Mouse (Mus musculus) common myeloid progenitor, adult 5-6 weeks (primary cell): ENCODE measurements around the gene Ttc7b. TPM values are rescaled to one million over a fixed set of nuclear protein-coding genes. Genes with fewer than 3 reads are reported as not detected.

ENCODE experiments used
- ATAC-seq: replicated peaks from 2 replicates; pipeline ENCODE4 v1.8.0; 2016; ENCODE audit warnings: low read depth, mild to moderate bottlenecking, moderate TSS enrichment, inconsistent platforms; ENCODE audit not compliant: poor library complexity, severe bottlenecking
- total RNA-seq: library from RNA; stranded (forward); fragments of 200-1000, 187-1606 nt; gene quantifications from 2 replicates; pipeline ENCODE4 v1.2.3, GENCODE M21; 2017

Ttc7b gene
- total RNA-seq, 1 experiment from 2014 or later = 18.0 TPM

DNA sequence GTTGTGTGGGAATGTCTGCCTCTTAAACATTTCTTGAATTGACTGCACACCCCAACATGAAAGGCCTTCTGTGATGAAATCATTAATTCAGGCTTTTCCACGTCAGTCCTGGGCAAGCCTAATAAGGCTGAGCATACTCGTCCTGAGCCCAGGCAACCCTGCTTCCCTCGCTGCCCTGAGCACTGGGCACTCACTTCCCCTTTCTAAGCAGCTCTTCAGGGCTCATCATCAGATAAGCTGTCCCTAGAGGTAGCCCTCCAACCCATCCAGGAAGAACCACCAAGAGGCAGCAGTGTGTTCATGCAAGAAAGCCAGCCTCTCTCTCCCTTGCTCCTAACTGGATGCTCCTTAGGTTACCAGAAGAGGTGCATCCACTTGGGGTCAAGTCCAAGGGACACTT, 27.9 kb downstream of the Ttc7b start:
- ATAC-seq = peak; percentile 79

DNA sequence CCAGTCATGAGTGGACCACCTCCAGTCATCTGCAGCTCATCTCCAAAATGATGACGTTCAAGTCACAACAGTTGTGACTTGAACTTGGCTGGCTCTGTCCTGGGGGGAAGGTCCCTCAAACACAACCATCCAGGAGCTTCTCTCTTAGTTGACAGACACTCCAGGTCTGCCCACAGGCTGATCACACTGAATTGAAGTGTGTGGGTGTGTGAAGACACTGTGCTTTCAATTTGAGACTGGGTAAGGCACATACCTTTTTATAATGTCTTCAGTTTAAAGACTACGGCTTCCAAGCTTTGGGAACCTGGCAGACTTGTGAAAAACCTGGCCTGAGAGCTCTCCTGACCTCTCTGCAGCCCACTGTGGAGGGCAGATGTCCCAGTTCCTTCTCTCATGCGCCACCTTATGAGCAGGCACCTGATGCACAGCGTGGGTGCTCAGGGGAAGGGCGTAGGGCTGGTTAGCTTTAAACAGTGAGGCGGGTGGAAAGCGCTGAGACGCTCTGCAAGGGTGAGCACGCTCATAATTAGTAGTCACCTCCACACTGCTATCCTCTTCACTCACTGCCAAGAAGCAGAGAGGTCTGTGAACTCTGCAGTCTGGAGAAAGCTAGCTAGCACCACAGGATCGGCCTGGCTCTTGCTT, 28.5 kb downstream of the Ttc7b start:
- ATAC-seq = no peak

DNA sequence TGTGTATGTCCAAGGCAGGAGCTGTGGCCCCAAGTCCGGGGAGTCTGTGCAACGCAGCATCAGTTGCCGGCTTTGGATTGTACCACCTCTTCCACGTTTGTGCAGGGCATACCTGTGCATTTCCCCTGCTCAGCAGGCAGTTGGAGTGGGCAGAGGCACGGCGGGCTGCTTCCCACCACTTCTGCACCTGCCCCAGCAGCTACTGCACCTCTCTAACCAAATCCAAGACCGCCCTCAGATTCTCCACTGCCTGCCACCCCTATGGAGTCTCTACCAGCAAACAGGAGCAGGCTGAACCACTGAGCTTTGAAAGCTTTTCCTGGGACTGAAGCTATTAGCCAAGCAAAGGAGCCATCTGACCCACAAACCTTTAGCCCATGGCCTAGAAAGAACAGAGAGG, 30.8 kb downstream of the Ttc7b start:
- no peak for ATAC-seq

DNA sequence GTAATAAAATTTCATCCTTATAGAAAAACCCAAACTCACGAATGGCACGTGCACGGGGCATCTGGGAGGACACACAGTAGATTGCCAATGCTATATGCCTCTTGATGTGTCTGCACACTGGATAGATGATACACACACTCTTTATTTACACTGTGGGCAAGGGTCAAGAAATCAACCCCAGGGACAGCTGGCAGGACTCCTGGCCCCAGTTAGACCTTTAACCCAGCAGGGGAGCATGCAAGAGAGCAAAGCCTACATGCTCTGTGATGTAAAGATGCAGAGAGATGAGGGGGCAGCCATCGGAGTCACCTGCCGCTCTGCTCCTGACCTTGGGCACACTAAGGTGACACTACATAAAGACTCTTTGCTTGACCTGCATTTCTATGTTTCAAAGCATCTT, 32.3 kb downstream of the Ttc7b start:
- ATAC-seq = no peak

DNA sequence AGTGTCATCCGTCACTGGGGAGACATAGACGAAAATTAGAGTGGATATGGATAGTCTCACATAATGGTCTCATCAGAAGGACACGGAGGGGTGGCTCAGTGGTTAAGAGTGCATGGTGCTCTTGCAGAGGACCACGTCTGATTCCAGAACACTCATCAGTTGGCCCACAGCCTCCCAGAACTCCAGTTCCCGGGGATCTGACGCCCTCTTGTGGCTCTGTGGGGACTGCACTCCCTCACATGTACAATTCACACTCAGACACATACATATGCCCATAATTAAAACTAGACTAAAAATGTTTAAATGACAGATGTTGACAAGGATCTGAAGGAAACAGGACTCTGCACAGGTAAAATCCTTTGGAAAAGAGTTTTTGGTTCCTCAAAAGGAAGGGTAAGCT, 34.4 kb downstream of the Ttc7b start:
- no peak for ATAC-seq

DNA sequence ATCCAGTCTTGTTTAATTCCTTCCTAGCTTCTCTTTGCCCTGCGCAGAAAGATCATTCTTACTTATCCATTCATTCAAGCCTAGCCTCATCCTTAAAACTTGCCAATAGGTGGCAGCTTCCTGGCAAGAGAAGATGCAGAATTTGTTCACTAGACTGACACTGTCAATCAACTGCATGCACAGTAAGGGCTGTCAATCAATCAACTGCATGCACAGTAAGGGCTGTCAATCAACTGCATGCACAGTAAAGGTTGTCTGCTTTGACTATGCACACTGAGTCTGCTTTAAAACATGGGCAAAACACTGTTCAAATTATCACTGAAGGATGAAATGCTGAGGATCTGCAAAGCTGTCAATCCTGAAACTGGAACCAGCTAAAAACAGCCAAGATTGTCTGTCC, 37.6 kb downstream of the Ttc7b start:
- no peak for ATAC-seq

DNA sequence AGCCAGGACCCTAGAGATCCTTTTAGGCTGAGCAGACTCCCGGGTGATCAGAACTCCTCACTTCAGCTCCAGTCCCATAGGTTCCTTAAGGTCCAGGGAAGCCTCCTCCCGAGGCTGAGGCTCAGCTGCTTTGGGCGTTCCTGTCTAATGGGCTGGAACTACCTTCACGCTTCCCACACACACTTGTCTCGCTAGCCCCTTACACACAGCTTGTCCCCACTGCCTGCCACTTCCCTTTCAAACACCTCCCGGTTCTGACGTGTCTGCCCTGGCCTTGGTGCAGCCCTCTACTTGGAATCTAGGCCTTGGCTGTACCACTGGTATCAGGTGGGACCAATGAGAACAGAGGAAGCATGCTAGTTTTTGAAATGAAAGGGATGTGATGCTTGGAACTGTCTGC, 38.4 kb downstream of the Ttc7b start:
- ATAC-seq = no peak

DNA sequence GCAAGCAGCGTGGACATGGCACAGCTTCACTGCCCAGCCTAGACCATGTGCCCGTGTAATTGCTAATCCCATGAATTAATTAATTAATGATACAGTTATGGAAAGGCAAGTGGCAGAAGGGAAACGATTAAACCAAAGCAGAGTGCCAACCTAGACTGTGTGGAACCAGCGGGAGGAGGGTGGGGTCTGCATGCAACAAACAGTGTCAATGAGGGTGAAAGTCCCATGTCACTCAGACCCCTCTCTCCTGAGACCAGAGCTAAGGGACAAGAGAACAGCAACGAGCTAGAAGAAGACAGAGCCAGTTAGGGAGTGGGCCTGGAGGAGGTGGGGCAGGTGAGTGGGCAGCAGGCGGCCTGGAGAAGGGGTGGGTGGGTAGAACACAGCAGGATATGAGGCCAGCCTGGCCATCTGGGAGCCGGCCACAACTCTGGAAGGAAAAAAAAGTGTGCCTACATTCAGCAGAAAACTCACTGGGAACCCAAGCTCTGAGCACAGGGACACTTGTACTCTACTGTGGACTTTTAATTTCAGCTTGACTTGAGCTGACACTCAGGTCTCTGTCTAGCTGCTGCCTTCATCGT, 39.1 kb downstream of the Ttc7b start:
- no peak for ATAC-seq

DNA sequence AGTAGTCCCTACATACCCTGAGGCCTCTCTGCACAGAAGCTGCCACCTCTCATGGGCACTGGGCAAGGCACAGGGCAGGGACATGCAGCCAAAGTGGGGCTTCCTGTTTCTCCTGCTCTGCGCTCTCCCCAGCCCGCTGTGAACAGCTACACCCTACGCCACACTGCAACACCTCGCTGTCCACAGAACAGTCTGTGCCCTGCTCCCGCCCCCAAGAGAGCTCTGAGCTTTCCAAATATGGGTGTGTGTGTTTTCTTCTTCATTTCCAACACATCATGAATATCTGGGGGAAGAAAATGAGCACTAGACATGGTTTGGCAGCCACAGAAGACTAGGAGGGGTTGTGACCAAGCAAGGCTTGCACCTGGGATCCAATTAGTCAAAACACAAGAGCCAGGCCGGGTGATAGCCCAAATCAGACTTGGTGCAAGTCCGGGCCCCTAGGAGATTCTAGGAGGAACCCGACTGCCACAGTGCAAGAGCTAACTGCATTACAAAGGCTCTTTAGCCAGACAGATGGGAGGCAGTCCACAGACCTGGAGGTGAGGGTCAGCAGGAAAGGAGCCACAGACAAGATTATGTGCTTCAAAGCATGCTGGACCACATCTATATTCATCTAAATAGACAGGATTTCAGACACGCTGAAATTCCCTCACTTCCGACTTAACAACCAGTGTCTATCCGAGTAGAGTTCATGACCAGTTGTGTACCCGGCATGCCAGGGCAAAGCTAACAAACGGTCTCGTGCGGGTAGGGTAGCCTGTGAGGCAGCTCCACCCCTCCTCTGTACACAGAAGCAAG, 39.8 kb downstream of the Ttc7b start:
- ATAC-seq = peak; percentile 47; the same call in 1 of the 2 replicates

DNA sequence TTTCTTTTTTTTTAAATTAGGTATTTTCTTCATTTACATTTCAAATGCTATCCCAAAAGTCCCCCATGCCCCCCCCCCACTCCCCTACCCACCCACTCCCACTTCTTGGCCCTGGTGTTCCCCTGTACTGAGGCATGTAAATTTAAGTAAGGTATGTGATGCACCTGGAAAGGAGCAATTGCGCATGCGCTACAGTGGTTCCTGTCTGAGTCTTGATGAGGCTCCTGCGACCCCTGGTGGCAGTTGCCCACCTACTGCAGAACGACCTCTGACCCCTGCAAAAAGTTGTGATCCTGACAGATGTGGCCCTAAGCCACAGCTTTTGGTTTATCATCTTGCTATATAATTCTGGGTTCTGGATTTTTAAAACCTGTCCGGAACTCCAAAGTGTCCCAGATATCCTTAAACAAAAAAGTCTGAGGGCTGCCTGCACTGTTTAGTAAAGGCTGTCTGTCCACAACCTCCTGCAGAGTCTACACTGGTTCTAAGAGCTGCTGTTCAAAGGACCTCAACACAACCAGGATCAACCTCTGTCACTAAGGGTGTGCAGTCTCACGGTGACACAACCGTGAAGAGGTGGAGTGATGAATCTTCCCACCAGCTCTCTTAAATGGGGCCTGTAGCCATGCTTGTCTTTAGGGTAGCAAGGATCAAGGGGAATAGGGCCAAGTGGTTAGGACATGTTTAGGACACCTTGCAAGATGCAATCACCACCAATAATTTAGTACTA, 40.6 kb downstream of the Ttc7b start:
- ATAC-seq = peak; percentile 72

DNA sequence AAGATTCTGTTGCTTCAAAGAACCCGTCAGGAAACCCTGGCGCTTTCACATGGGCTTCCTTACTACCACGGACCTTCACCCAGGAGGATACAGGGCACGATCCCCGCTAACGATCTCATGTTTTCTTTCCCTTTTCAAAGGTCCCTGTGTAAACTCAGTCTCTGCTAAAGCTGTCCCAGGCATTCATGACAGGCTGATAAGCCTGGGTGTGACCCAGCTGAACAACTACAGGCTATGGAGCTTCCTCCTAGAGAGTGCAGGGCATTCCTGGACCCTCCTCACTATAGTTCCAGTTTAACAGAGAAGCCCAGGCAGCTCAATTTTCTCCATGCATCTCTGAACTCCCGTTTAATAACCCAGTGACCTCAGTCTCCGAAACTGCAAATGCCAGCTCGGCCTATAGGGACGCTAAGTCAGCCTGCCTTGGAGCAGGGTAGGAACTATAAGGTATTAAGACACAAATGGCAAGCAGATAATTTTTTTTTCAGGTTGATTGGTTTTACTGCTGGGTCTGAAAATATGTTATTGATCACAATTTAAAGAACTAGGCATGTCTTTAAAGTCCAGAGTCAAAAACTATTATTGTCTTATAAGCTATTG, 41.3 kb downstream of the Ttc7b start:
- no peak for ATAC-seq

DNA sequence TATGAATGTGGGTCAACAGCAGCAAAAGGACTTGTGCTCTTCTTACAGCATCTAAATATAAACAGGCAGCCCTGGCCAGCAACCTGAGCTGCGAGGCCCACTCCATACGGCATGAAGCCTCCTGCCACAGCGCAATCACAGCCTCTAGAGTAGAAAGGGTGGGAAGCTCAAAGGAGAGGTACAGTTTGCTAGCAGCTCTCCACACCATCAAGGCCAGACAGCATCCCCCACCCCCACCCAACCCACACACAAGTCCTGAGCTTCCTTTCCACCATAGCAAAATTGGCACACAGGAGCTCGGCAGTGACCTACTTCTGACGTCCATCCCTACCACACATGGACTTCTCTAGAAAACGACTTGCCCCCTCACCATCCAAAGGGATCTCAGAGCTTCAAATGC, 42.0 kb downstream of the Ttc7b start:
- no peak for ATAC-seq

DNA sequence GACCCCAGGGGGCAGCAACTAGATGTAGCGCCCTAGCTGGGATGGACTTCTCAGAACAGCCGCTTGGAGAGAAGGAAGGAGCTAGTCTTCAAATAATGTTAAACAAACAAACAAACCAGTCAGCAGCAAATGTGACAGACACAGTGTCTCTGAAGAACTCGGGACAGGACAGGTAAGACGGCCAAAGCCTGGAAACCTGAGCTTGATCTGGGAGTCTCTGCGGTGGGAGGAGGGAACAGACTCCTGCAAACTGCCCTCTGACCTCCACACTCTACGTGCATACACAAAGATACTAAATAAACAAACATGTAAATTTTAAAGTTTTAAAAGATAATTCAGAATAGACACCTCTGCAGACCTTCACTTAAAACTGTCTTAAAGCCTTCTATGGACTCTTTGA, 42.5 kb downstream of the Ttc7b start:
- ATAC-seq = no peak

DNA sequence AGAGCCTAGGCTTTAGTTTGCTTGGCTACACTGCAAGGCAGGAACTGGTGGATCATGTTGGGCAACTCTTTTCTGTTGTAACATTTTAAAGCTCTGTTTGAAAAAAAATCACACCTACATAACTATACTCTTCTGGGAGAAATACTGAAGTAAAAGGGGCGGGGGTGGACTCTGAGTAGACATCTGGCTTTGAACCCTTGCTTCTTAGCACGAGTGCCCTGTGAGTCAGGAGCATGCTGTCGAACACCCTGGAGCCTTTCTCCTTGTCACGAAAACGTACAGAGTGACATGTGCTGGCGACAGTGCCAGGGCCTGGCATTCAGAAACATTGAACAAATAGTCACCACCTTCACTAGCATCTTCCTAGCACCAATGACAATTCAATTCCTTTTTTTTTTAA, 43.2 kb downstream of the Ttc7b start:
- no peak for ATAC-seq

DNA sequence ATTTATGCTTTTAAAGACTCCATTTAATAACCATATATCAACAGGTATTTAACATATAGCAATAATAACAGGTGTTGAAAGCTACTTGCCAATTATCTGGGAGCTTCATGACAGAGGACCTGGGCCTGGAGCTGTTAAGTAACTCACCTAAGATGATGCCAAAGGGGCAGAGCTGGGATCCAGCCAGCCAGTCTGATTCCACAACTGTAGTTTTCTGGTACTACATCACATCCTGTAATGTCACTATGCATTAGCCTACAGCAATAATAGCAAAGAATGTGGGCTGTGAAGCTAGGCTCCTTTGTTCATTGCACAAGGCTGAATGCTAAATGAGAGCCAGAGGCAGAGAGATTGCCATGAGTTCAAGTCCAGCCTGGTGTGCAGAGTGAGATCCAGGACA, 44.3 kb downstream of the Ttc7b start:
- ATAC-seq = no peak

DNA sequence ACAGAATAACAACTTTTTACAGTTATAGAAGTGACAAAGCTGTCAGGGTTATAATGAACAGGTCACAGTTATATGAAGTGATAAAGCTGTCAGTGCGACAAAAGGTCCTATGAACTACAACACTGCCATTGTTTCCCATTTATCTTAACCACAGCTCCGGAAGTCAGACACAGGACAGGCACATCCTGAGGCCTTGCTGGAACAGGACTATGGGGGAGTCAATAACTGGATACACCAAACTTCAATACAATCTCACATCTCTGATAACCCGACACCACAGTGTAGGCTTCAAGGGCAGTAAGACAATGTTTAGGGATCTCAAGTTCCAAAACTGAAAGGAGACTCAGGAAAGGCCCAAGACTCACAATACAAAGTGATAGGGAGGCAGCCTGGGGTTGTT, 45.1 kb downstream of the Ttc7b start:
- peak; percentile 48 for ATAC-seq

DNA sequence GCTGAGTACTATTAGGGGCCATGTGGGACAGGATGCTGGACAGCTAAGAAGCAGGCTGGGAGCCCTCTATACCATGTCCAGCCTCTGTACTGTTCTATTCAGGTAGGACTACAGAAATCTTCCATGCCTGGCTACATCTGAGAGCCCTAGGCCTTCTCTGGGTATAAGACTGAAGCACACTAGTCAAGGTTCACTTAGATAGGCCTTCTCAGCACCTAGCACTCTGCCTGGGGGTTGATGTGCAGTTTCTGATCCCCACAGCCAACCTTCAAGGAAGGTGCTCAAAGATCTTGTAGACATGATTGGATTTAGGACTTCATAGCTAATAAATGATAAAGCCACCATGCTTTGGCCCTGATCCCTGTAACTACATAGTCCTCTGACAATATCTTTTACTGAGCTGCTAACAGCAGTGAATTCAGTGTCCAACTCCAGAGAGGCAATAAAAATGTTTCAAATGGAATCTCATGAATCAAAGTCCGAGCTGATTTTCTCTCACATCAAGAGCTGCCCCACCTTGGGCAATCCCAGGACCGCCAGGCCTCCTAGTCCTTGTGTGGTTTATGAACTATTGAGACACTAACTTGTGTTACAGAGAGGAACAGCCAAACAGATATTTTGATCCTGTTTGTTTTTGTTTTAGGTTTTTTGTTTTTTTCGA, 45.8 kb downstream of the Ttc7b start:
- ATAC-seq = no peak

DNA sequence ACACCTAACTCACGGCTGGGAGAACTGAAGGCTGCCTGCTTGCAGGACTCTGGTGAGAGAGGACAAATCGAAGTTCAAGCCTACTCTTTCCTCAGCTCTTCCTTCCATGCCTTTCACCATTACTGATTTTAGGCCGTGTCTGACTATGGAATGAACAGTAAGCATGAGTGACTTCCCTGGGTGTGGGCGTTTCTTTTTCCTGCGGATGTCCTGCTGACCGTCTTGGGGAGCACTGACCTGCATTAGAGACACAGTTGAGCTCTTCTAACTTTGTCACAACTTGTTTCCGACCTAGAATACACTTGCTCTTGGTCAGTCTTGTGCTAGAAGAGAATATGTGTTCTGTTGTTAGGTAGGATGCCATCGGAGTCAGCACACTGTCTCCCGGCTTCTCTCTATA, 50.3 kb downstream of the Ttc7b start:
- no peak for ATAC-seq

DNA sequence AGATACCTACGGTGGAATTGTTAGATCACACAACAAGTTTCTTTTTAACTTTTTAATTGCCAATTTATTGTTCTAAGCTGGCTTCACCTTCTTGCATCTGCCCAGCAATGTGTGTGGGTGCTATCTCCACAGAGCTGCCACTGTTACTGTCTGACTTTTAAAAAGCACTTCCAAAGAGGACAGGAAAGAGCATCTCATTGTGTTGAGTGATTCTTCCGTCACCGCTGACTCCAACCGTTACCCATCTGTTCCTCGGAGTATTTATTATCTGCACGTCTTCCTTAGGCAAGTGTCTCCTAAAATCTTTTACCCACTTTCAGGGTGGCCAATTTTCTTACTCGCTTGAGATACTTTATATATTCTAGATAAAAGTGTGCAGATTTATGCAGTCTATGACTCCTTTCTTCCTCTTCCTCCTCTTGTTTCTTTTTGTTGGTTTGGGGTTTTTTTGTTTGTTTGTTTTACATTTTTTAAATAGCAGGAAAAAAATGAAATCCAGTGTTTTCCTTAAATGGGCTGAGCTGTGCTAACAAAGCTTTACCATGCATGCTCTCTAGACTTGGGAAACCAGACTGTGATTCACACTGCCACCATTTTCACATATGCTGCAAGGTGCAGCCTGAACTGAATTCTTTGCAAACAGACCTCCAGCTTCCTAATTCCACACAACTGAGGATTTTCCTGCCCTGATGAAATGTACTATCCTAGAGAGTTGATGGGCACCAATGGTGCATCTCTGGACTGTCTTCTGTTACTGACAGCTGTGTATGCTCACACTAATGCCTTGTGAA, 50.9 kb downstream of the Ttc7b start:
- ATAC-seq = no peak
